Mouse (Mus musculus) kidney, postnatal 14 days (tissue): ENCODE results near the gene Slc25a13.

ENCODE experiments used
- DNase-seq: peaks from one replicate; pipeline ENCODE4 v3.0.0; 2022; ENCODE audit warnings: mixed read lengths

Slc25a13 gene

GRCm38 (mm10) chr6:6216507-6217285 is at the start of gene Slc25a13:
Gene Slc25a13, minus strand, starts transcription at chr6:6217173.
- peak; percentile 91 for DNase-seq

GRCm38 (mm10) chr6:6265761-6266160 is 48.8 kb upstream of the Slc25a13 start:
- DNase-seq = no peak

GRCm38 (mm10) chr6:6263293-6263911 is 46.4 kb upstream of the Slc25a13 start:
- no peak for DNase-seq

- DNase-seq = no peak
Observed at GRCm38 (mm10) chr6:6260917-6261316, 43.9 kb upstream of the Slc25a13 start.

- DNase-seq = peak; percentile 36
Observed at GRCm38 (mm10) chr6:6248500-6248899, 31.5 kb upstream of the Slc25a13 start.

GRCm38 (mm10) chr6:6243828-6244227 is 26.9 kb upstream of the Slc25a13 start:
- no peak for DNase-seq

GRCm38 (mm10) chr6:6242114-6242513 is 25.1 kb upstream of the Slc25a13 start:
- no peak for DNase-seq

GRCm38 (mm10) chr6:6236788-6237298 is 19.9 kb upstream of the Slc25a13 start:
- DNase-seq = no peak

GRCm38 (mm10) chr6:6230262-6230661 is 13.3 kb upstream of the Slc25a13 start:
- no peak for DNase-seq

- peak; percentile 35 for DNase-seq
Observed at GRCm38 (mm10) chr6:6222721-6223120, 5.7 kb upstream of the Slc25a13 start.

GRCm38 (mm10) chr6:6220574-6220973 is 3.6 kb upstream of the Slc25a13 start:
- no peak for DNase-seq

GRCm38 (mm10) chr6:6219661-6220370 is 2.8 kb upstream of the Slc25a13 start:
- peak; percentile 84 for DNase-seq

GRCm38 (mm10) chr6:6217286-6217625 is 283 bp upstream of the Slc25a13 start:
- no peak for DNase-seq

- DNase-seq = no peak
Observed at GRCm38 (mm10) chr6:6216120-6216506, 860 bp downstream of the Slc25a13 start.

- DNase-seq = no peak
Observed at GRCm38 (mm10) chr6:6212360-6213310, 4.3 kb downstream of the Slc25a13 start.

- no peak for DNase-seq
Observed at GRCm38 (mm10) chr6:6211958-6212357, 5.0 kb downstream of the Slc25a13 start.

GRCm38 (mm10) chr6:6210637-6211036 is 6.3 kb downstream of the Slc25a13 start:
- no peak for DNase-seq

GRCm38 (mm10) chr6:6208351-6209059 is 8.5 kb downstream of the Slc25a13 start:
- DNase-seq = no peak

- no peak for DNase-seq
Observed at GRCm38 (mm10) chr6:6207836-6208235, 9.1 kb downstream of the Slc25a13 start.

GRCm38 (mm10) chr6:6207395-6207794 is 9.6 kb downstream of the Slc25a13 start:
- no peak for DNase-seq

- no peak for DNase-seq
Observed at GRCm38 (mm10) chr6:6205599-6206165, 11.3 kb downstream of the Slc25a13 start.
